Mouse (Mus musculus): ENCODE data around the gene Rlbp1. TPM values are rescaled to one million over a fixed set of nuclear protein-coding genes. Genes with fewer than 3 reads are reported as not detected.

The Rlbp1 gene
- total and polyA plus RNA-seq, 2 experiments from 2014 or later, result 21.9 to 32.3 TPM

- no peaks in the 10 kb centered on the region for H3K27me3 ChIP-seq (ENCODE audit: insufficient read depth, low read length)
- no peak overlapping the region for H3K9ac ChIP-seq (replicated peaks; ENCODE audit: low read length)
- H3K4me3 ChIP-seq (ENCODE audit: low read length), result no peak overlapping the region
- no peaks in the 10 kb centered on the region for H3K4me1 ChIP-seq (ENCODE audit: insufficient read depth, low read length)
- ATAC-seq, result no peak
- no peak overlapping the region for H3K4me2 ChIP-seq (ENCODE audit: low read depth, low read length)
- no peaks in the 10 kb centered on the region for H3K9me3 ChIP-seq (ENCODE audit: low read length)
- no peak for DNase-seq (ENCODE audit: low spot score)
- no peak for TF ChIP-seq CTCF (IDR thresholded peaks at IDR 0.05; ENCODE audit: low read depth)
- no peaks in the 10 kb centered on the region for H3K36me3 ChIP-seq (ENCODE audit: insufficient read depth, low read length)
- 85% methylated on average over 3 of the region's 3 CpGs for WGBS
- no peak overlapping the region for H3K27ac ChIP-seq
Observed at GRCm38 (mm10) chr7:79400296-79400695, 13.4 kb upstream of the Rlbp1 start.

- DNase-seq (ENCODE audit: low spot score) (no peak), ATAC-seq (no peak)
- H3K9ac ChIP-seq (replicated peaks; ENCODE audit: low read length), result no peak overlapping the region
- H3K36me3 ChIP-seq (ENCODE audit: insufficient read depth, low read length), result no peaks in the 10 kb centered on the region
- no peak overlapping the region for H3K4me3 ChIP-seq (ENCODE audit: low read length)
- H3K4me2 ChIP-seq (ENCODE audit: low read depth, low read length), result no peak overlapping the region
- H3K9me3 ChIP-seq (ENCODE audit: low read length), result no peaks in the 10 kb centered on the region
- H3K27me3 ChIP-seq (ENCODE audit: insufficient read depth, low read length), result no peaks in the 10 kb centered on the region
- TF ChIP-seq CTCF (IDR thresholded peaks at IDR 0.05; ENCODE audit: low read depth), result no peak
- 70% methylated on average over 12 of the region's 12 CpGs for WGBS
- H3K27ac ChIP-seq, result no peak overlapping the region
- no peaks in the 10 kb centered on the region for H3K4me1 ChIP-seq (ENCODE audit: insufficient read depth, low read length)
Observed at GRCm38 (mm10) chr7:79398971-79399370, 12.1 kb upstream of the Rlbp1 start.

- Histone ChIP-seq H3K4me3 (ENCODE audit: low read length) (no peak overlapping the region), H3K4me2 (ENCODE audit: low read depth, low read length) (no peak overlapping the region), H3K9ac (replicated peaks; ENCODE audit: low read length) (no peak overlapping the region), H3K27me3 (ENCODE audit: insufficient read depth, low read length) (no peaks in the 10 kb centered on the region), H3K27ac (no peak overlapping the region), H3K9me3 (ENCODE audit: low read length) (no peaks in the 10 kb centered on the region), H3K4me1 (ENCODE audit: insufficient read depth, low read length) (no peaks in the 10 kb centered on the region), H3K36me3 (ENCODE audit: insufficient read depth, low read length) (no peaks in the 10 kb centered on the region)
- ATAC-seq (no peak), DNase-seq (ENCODE audit: low spot score) (no peak)
- 92% methylated on average over 8 of the region's 8 CpGs for WGBS
- no peak for TF ChIP-seq CTCF (IDR thresholded peaks at IDR 0.05; ENCODE audit: low read depth)
Observed at GRCm38 (mm10) chr7:79398426-79398825, 11.6 kb upstream of the Rlbp1 start.

GRCm38 (mm10) chr7:79397446-79397963 is 10.7 kb upstream of the Rlbp1 start:
- no peaks in the 10 kb centered on the region for H3K36me3 ChIP-seq (ENCODE audit: insufficient read depth, low read length)
- 85% methylated on average over 10 of the region's 10 CpGs for WGBS
- H3K27ac ChIP-seq, result no peak overlapping the region
- DNase-seq (ENCODE audit: low spot score) (no peak), ATAC-seq (no peak)
- H3K4me3 ChIP-seq (ENCODE audit: low read length), result no peak overlapping the region
- TF ChIP-seq CTCF (IDR thresholded peaks at IDR 0.05; ENCODE audit: low read depth), result no peak
- H3K9me3 ChIP-seq (ENCODE audit: low read length), result no peaks in the 10 kb centered on the region
- no peak overlapping the region for H3K9ac ChIP-seq (replicated peaks; ENCODE audit: low read length)
- 0 out of 2 replicates have a peak, but pooled peaks cover 2% of the 10 kb centered on the region for H3K4me1 ChIP-seq (ENCODE audit: insufficient read depth, low read length)
- H3K4me2 ChIP-seq (ENCODE audit: low read depth, low read length), result no peak overlapping the region
- H3K27me3 ChIP-seq (ENCODE audit: insufficient read depth, low read length), result no peaks in the 10 kb centered on the region

GRCm38 (mm10) chr7:79395186-79395585 is 8.3 kb upstream of the Rlbp1 start:
- no peak for TF ChIP-seq CTCF (IDR thresholded peaks at IDR 0.05; ENCODE audit: low read depth)
- Histone ChIP-seq H3K27ac (no peak overlapping the region), H3K4me2 (ENCODE audit: low read depth, low read length) (no peak overlapping the region), H3K9me3 (ENCODE audit: low read length) (no peaks in the 10 kb centered on the region), H3K27me3 (ENCODE audit: insufficient read depth, low read length) (no peaks in the 10 kb centered on the region), H3K4me1 (ENCODE audit: insufficient read depth, low read length) (0 out of 2 replicates have a peak, but pooled peaks cover 7% of the 10 kb centered on the region), H3K36me3 (ENCODE audit: insufficient read depth, low read length) (no peaks in the 10 kb centered on the region), H3K9ac (replicated peaks; ENCODE audit: low read length) (no peak overlapping the region), H3K4me3 (ENCODE audit: low read length) (no peak overlapping the region)
- 88% methylated on average over 7 of the region's 7 CpGs for WGBS
- no peak for DNase-seq (ENCODE audit: low spot score)
- no peak for ATAC-seq

GRCm38 (mm10) chr7:79394666-79395065 is 7.8 kb upstream of the Rlbp1 start:
- H3K36me3 ChIP-seq (ENCODE audit: insufficient read depth, low read length), result no peaks in the 10 kb centered on the region
- 0 out of 2 replicates have a peak, but pooled peaks cover 7% of the 10 kb centered on the region for H3K4me1 ChIP-seq (ENCODE audit: insufficient read depth, low read length)
- H3K4me2 ChIP-seq (ENCODE audit: low read depth, low read length), result no peak overlapping the region
- H3K27ac ChIP-seq, result no peak overlapping the region
- no peaks in the 10 kb centered on the region for H3K9me3 ChIP-seq (ENCODE audit: low read length)
- H3K4me3 ChIP-seq (ENCODE audit: low read length), result no peak overlapping the region
- no peak for ATAC-seq
- TF ChIP-seq CTCF (IDR thresholded peaks at IDR 0.05; ENCODE audit: low read depth), result no peak
- no peak for DNase-seq (ENCODE audit: low spot score)
- no peak overlapping the region for H3K9ac ChIP-seq (replicated peaks; ENCODE audit: low read length)
- no peaks in the 10 kb centered on the region for H3K27me3 ChIP-seq (ENCODE audit: insufficient read depth, low read length)
- WGBS, result 67% methylated on average over 7 of the region's 7 CpGs

GRCm38 (mm10) chr7:79393924-79394323 is 7.1 kb upstream of the Rlbp1 start:
- 96% methylated on average over 7 of the region's 7 CpGs for WGBS
- H3K27me3 ChIP-seq (ENCODE audit: insufficient read depth, low read length), result no peaks in the 10 kb centered on the region
- H3K4me2 ChIP-seq (ENCODE audit: low read depth, low read length), result no peak overlapping the region
- H3K9me3 ChIP-seq (ENCODE audit: low read length), result no peaks in the 10 kb centered on the region
- no peaks in the 10 kb centered on the region for H3K36me3 ChIP-seq (ENCODE audit: insufficient read depth, low read length)
- no peak for TF ChIP-seq CTCF (IDR thresholded peaks at IDR 0.05; ENCODE audit: low read depth)
- no peak overlapping the region for H3K27ac ChIP-seq
- H3K9ac ChIP-seq (replicated peaks; ENCODE audit: low read length), result no peak overlapping the region
- no peak overlapping the region for H3K4me3 ChIP-seq (ENCODE audit: low read length)
- H3K4me1 ChIP-seq (ENCODE audit: insufficient read depth, low read length), result 0 out of 2 replicates have a peak, but pooled peaks cover 7% of the 10 kb centered on the region
- ATAC-seq (no peak), DNase-seq (ENCODE audit: low spot score) (no peak)
